Mouse (Mus musculus): Measurements from ENCODE around the gene Prmt3. TPM values are rescaled to one million over a fixed set of nuclear protein-coding genes. Genes with fewer than 3 reads are reported as not detected.

Prmt3 gene
- total RNA-seq, 2 experiments from 2014 or later = 51.5 to 73.0 TPM

Other genes starting within 250 kb of the Prmt3 start
- not detected in 2 replicates for gene Dbx1, start 141.5 kb upstream of the Prmt3 start, total RNA-seq (2015)
- gene Dbx1, start 141.5 kb upstream of the Prmt3 start, total RNA-seq (2017) = not detected in 2 replicates
- gene Htatip2, start 19.2 kb upstream of the Prmt3 start, total RNA-seq (2015) = 16.0 and 18.4 TPM in 2 replicates
- 13.4 and 13.7 TPM in 2 replicates for gene Htatip2, start 19.2 kb upstream of the Prmt3 start, total RNA-seq (2017)
- not detected in 2 replicates for gene Slc6a5, start 131.8 kb downstream of the Prmt3 start, total RNA-seq (2015)
- gene Slc6a5, start 131.8 kb downstream of the Prmt3 start, total RNA-seq (2017) = not detected in 2 replicates
- gene Nell1, start 196.5 kb downstream of the Prmt3 start, total RNA-seq (2015) = not detected in 2 replicates
- not detected in 2 replicates for gene Nell1, start 196.5 kb downstream of the Prmt3 start, total RNA-seq (2017)